Mouse (Mus musculus): Measurements from ENCODE around the gene Lbx1. TPM values are rescaled to one million over a fixed set of nuclear protein-coding genes. Genes with fewer than 3 reads are reported as not detected.
A peak's percentile ranks its signal among the peaks of the same experiment; 100 is the strongest.

Gene Lbx1
- not detected in 2 replicates for polyA plus RNA-seq (2015; fragmentation: Nextera tagmentation; extraction: Ambion mirVana)

GRCm38 (mm10) chr19:45235766-45236362, at the start of gene Lbx1:
TSS of gene Lbx1 (minus strand) at chr19:45235812.
- no peaks in the 10 kb centered on the region for H3K36me3 ChIP-seq (replicated peaks)
- H3K4me3 ChIP-seq (replicated peaks), result peak within 1 kb of the TSS; percentile 28
- peak within 1 kb of the TSS; percentile 46 for H3K4me2 ChIP-seq
- no peaks in the 10 kb centered on the region for H3K9me3 ChIP-seq (replicated peaks)
- no peak within 1 kb of the TSS for H3K9ac ChIP-seq
- H3K4me1 ChIP-seq (replicated peaks), result peaks cover 29% of the 10 kb centered on the region
- H3K27me3 ChIP-seq, result peaks cover 99% of the 10 kb centered on the region
- no peak within 1 kb of the TSS for H3K27ac ChIP-seq (replicated peaks)
- no peak for ATAC-seq (ENCODE audit: insufficient read depth)
- 1% methylated on average over 30 of the region's 30 CpGs for WGBS (ENCODE audit: insufficient replicate concordance)

- Histone ChIP-seq H3K9me3 (replicated peaks) (no peaks in the 10 kb centered on the region), H3K4me2 (no peak overlapping the region), H3K4me3 (replicated peaks) (no peak overlapping the region), H3K27ac (replicated peaks) (no peak overlapping the region), H3K36me3 (replicated peaks) (no peaks in the 10 kb centered on the region), H3K9ac (no peak overlapping the region), H3K4me1 (replicated peaks) (no peaks in the 10 kb centered on the region), H3K27me3 (peaks cover 20% of the 10 kb centered on the region)
- ATAC-seq (ENCODE audit: insufficient read depth), result no peak
- 8% methylated on average over 10 of the region's 10 CpGs for WGBS (ENCODE audit: insufficient replicate concordance)
Observed at GRCm38 (mm10) chr19:45283302-45283701, 47.7 kb upstream of the Lbx1 start.

- H3K4me2 ChIP-seq, result no peak overlapping the region
- no peaks in the 10 kb centered on the region for H3K9me3 ChIP-seq (replicated peaks)
- no peaks in the 10 kb centered on the region for H3K36me3 ChIP-seq (replicated peaks)
- H3K4me3 ChIP-seq (replicated peaks), result no peak overlapping the region
- ATAC-seq (ENCODE audit: insufficient read depth), result no peak
- H3K27ac ChIP-seq (replicated peaks), result no peak overlapping the region
- no peaks in the 10 kb centered on the region for H3K4me1 ChIP-seq (replicated peaks)
- 50% methylated on average over 4 of the region's 4 CpGs for WGBS (ENCODE audit: insufficient replicate concordance)
- H3K27me3 ChIP-seq, result peaks cover 22% of the 10 kb centered on the region
- no peak overlapping the region for H3K9ac ChIP-seq
Observed at GRCm38 (mm10) chr19:45276196-45276595, 40.6 kb upstream of the Lbx1 start.

- 50% methylated on average over 10 of the region's 10 CpGs for WGBS (ENCODE audit: insufficient replicate concordance)
- Histone ChIP-seq H3K4me1 (replicated peaks) (no peaks in the 10 kb centered on the region), H3K9ac (no peak overlapping the region), H3K36me3 (replicated peaks) (no peaks in the 10 kb centered on the region), H3K27ac (replicated peaks) (no peak overlapping the region), H3K4me3 (replicated peaks) (no peak overlapping the region), H3K4me2 (no peak overlapping the region), H3K27me3 (peaks cover 42% of the 10 kb centered on the region), H3K9me3 (replicated peaks) (no peaks in the 10 kb centered on the region)
- no peak for ATAC-seq (ENCODE audit: insufficient read depth)
Observed at GRCm38 (mm10) chr19:45271986-45272385, 36.4 kb upstream of the Lbx1 start.

- Histone ChIP-seq H3K4me3 (replicated peaks) (no peak overlapping the region), H3K27ac (replicated peaks) (no peak overlapping the region), H3K9me3 (replicated peaks) (no peaks in the 10 kb centered on the region), H3K36me3 (replicated peaks) (no peaks in the 10 kb centered on the region), H3K9ac (no peak overlapping the region), H3K4me2 (no peak overlapping the region), H3K27me3 (peaks cover 9% of the 10 kb centered on the region; the same call in 1 of the 2 replicates), H3K4me1 (replicated peaks) (no peaks in the 10 kb centered on the region)
- WGBS (ENCODE audit: insufficient replicate concordance), result 61% methylated on average over 10 of the region's 10 CpGs
- no peak for ATAC-seq (ENCODE audit: insufficient read depth)
Observed at GRCm38 (mm10) chr19:45262995-45263394, 27.4 kb upstream of the Lbx1 start.

- no peak overlapping the region for H3K4me2 ChIP-seq
- H3K4me1 ChIP-seq (replicated peaks), result no peaks in the 10 kb centered on the region
- 44% methylated on average over 15 of the region's 15 CpGs for whole genome bisulfite sequencing (ENCODE audit: insufficient replicate concordance)
- no peaks in the 10 kb centered on the region for H3K9me3 ChIP-seq (replicated peaks)
- ATAC-seq (ENCODE audit: insufficient read depth), result no peak
- no peak overlapping the region for H3K4me3 ChIP-seq (replicated peaks)
- no peak overlapping the region for H3K27ac ChIP-seq (replicated peaks)
- H3K27me3 ChIP-seq, result peaks cover 30% of the 10 kb centered on the region
- no peak overlapping the region for H3K9ac ChIP-seq
- no peaks in the 10 kb centered on the region for H3K36me3 ChIP-seq (replicated peaks)
Observed at GRCm38 (mm10) chr19:45257414-45258326, 22.1 kb upstream of the Lbx1 start.

- 57% methylated on average over 7 of the region's 7 CpGs for WGBS (ENCODE audit: insufficient replicate concordance)
Observed at GRCm38 (mm10) chr19:45254806-45255205, 19.2 kb upstream of the Lbx1 start.

GRCm38 (mm10) chr19:45252436-45252835, 16.8 kb upstream of the Lbx1 start:
- no peak overlapping the region for H3K4me3 ChIP-seq (replicated peaks)
- no peak for ATAC-seq (ENCODE audit: insufficient read depth)
- no peaks in the 10 kb centered on the region for H3K9me3 ChIP-seq (replicated peaks)
- H3K4me1 ChIP-seq (replicated peaks), result no peaks in the 10 kb centered on the region
- H3K27ac ChIP-seq (replicated peaks), result no peak overlapping the region
- no peak overlapping the region for H3K9ac ChIP-seq
- H3K36me3 ChIP-seq (replicated peaks), result no peaks in the 10 kb centered on the region
- H3K27me3 ChIP-seq, result peaks cover 66% of the 10 kb centered on the region
- WGBS (ENCODE audit: insufficient replicate concordance), result 42% methylated on average over 3 of the region's 3 CpGs
- no peak overlapping the region for H3K4me2 ChIP-seq

More at GRCm38 (mm10) chr19:45254806-45255205, 19.2 kb upstream of the Lbx1 start:
- Histone ChIP-seq H3K9ac (no peak overlapping the region), H3K4me1 (replicated peaks) (no peaks in the 10 kb centered on the region), H3K27ac (replicated peaks) (no peak overlapping the region), H3K36me3 (replicated peaks) (no peaks in the 10 kb centered on the region), H3K27me3 (peaks cover 57% of the 10 kb centered on the region), H3K9me3 (replicated peaks) (no peaks in the 10 kb centered on the region), H3K4me3 (replicated peaks) (no peak overlapping the region), H3K4me2 (no peak overlapping the region)
- no peak for ATAC-seq (ENCODE audit: insufficient read depth)

GRCm38 (mm10) chr19:45248691-45249090, 13.1 kb upstream of the Lbx1 start:
- Histone ChIP-seq H3K4me1 (replicated peaks) (no peaks in the 10 kb centered on the region), H3K9ac (no peak overlapping the region), H3K4me3 (replicated peaks) (no peak overlapping the region), H3K9me3 (replicated peaks) (no peaks in the 10 kb centered on the region), H3K27me3 (peaks cover 83% of the 10 kb centered on the region), H3K4me2 (no peak overlapping the region), H3K36me3 (replicated peaks) (no peaks in the 10 kb centered on the region), H3K27ac (replicated peaks) (no peak overlapping the region)
- WGBS (ENCODE audit: insufficient replicate concordance), result 73% methylated on average over 19 of the region's 19 CpGs
- no peak for ATAC-seq (ENCODE audit: insufficient read depth)

GRCm38 (mm10) chr19:45243918-45244700, 8.5 kb upstream of the Lbx1 start:
- no peak overlapping the region for H3K9ac ChIP-seq
- H3K27me3 ChIP-seq, result peaks cover 90% of the 10 kb centered on the region
- no peak overlapping the region for H3K27ac ChIP-seq (replicated peaks)
- no peak for ATAC-seq (ENCODE audit: insufficient read depth)
- no peaks in the 10 kb centered on the region for H3K4me1 ChIP-seq (replicated peaks)
- WGBS (ENCODE audit: insufficient replicate concordance), result 5% methylated on average over 29 of the region's 29 CpGs
- no peak overlapping the region; the same call in 1 of the 2 replicates for H3K4me2 ChIP-seq
- H3K9me3 ChIP-seq (replicated peaks), result no peaks in the 10 kb centered on the region
- no peak overlapping the region for H3K4me3 ChIP-seq (replicated peaks)
- no peaks in the 10 kb centered on the region for H3K36me3 ChIP-seq (replicated peaks)

- Histone ChIP-seq H3K36me3 (replicated peaks) (no peaks in the 10 kb centered on the region), H3K27me3 (peaks cover 90% of the 10 kb centered on the region), H3K9me3 (replicated peaks) (no peaks in the 10 kb centered on the region), H3K9ac (no peak overlapping the region), H3K4me3 (replicated peaks) (no peak overlapping the region), H3K27ac (replicated peaks) (no peak overlapping the region), H3K4me2 (no peak overlapping the region), H3K4me1 (replicated peaks) (no peaks in the 10 kb centered on the region)
- no peak for ATAC-seq (ENCODE audit: insufficient read depth)
- WGBS (ENCODE audit: insufficient replicate concordance), result 4% methylated on average over 5 of the region's 5 CpGs
Observed at GRCm38 (mm10) chr19:45243264-45243602, 7.6 kb upstream of the Lbx1 start.
